ENCODE assay signal across 15 mouse cellular contexts in the genomic region with DNA sequence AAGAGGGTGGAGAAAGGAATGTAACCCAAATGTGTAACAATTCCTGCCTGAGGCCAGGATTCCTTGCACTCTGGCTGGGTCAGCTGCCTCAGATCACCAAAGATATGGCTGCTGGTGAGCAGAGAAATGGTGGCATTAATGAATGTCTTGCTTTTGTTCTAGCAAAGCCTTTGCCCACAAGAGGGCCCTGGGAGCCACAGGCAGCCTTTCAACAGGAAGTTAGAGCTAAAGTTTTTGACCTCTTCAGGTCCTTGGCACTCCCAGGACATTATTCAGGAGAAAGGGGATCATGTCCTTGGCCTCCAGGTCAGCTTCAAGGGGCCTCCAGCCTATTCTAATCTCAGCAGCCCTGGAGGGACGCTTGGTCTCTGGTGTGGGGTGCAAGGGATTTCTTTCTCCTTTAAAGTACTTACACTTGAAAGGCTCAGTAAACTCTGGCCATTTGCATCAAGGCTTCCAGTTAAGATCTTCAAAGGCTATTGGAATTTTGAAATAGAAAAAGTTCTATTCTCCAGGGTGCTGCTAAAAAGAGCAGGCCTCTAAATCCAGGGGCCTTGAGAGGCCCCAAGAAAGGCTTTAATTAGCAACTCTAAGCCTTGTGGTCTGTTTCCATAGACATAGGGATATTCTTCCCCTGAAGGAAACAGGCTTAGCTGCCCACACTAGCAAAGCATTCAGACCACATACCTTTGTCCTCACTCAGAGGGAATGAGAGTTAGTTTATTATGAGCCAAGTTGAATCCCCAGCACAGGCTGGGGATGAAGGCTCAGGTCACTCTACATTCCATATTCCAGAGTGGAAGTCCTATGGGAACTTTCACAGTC. TPM values are rescaled to one million over a fixed set of nuclear protein-coding genes. Genes with fewer than 3 reads are reported as not detected.
DNase-seq lines count a peak whose midpoint lies in the region; ATAC-seq and TF ChIP-seq lines count a peak whose summit lies in the region.
"Had no signal": no experiment of that assay in that cellular context is flagged by ENCODE, and none has a peak within 500 bp of the region (broad histone marks: within the 10 kb centered on the region; RNA-seq: fewer than 3 reads in every experiment).

No protein-coding gene starts in this region.

- no peak overlapping the region for H3K4me2 ChIP-seq in heart, embryonic 11.5 days
- no peak overlapping the region for H3K4me2 ChIP-seq in CH12.LX (ENCODE audit: insufficient read depth, low read depth, poor library complexity, severe bottlenecking)
- H3K4me2 ChIP-seq: forebrain, embryonic 13.5 days; lung, embryonic 15.5 days had no signal

- intact Hi-C loops in heart, postnatal 36 days (cut with DNase I): no loop called here
- intact Hi-C loops in gastrocnemius, postnatal 14 days (cut with DNase I; ENCODE audit: low total_unique reads): no loop called here

- no peaks in the 10 kb centered on the region for H3K79me2 ChIP-seq in CH12.LX (replicated peaks; ENCODE audit: control insufficient read depth, extremely low read depth, insufficient read depth, poor library complexity, severe bottlenecking)

- TF ChIP-seq POLR2A in CH12.LX (IDR thresholded peaks at IDR 0.05; ENCODE audit: low read depth, low read length): no peak
- TF ChIP-seq POLR2A in embryonic fibroblast, embryonic 13.5 days (IDR thresholded peaks at IDR 0.05; ENCODE audit: low read depth, low read length): no peak

- no peaks in the 10 kb centered on the region for H3K27me3 ChIP-seq in heart, embryonic 11.5 days (ENCODE audit: control insufficient read depth, insufficient read depth, low read length)
- H3K27me3 ChIP-seq in CH12.LX (replicated peaks): no peaks in the 10 kb centered on the region
- H3K27me3 ChIP-seq: forebrain, embryonic 13.5 days; lung, embryonic 15.5 days had no signal

- dilution Hi-C loops in CH12.LX (cut with MboI; ENCODE audit: extremely low pct_ligation_motif_present, extremely low pct_unique_long_range_greater_than_20kb, low sequenced_read_pairs): no loop called here

- WGBS in heart, embryonic 11.5 days (ENCODE audit: insufficient replicate concordance): 11% methylated on average over 1 of the region's 1 CpGs

- H3K9ac ChIP-seq in heart, embryonic 11.5 days (ENCODE audit: low read depth, low read length): no peak overlapping the region
- H3K9ac ChIP-seq in CH12.LX (ENCODE audit: insufficient read depth, low read depth): no peak overlapping the region
- H3K9ac ChIP-seq: forebrain, embryonic 13.5 days; lung, embryonic 15.5 days had no signal

- H3K36me3 ChIP-seq in heart, embryonic 11.5 days (ENCODE audit: control insufficient read depth, insufficient read depth, low read length): no peaks in the 10 kb centered on the region
- no peaks in the 10 kb centered on the region for H3K36me3 ChIP-seq in CH12.LX (replicated peaks in 1 of 2; ENCODE audit: control insufficient read depth in 1 of 2, insufficient read depth in 1 of 2, low read length in 1 of 2)
- H3K36me3 ChIP-seq: lung, embryonic 15.5 days had no signal

- peak in 1 of 2 experiments; percentile 46; a peak in 2 of 4 replicates for TF ChIP-seq CTCF in CH12.LX (conservative IDR thresholded peaks at IDR 0.05 in 1 of 2, IDR thresholded peaks at IDR 0.05 in 1 of 2; ENCODE audit: low read depth in 2 of 2, low read length in 2 of 2)
- no peak for TF ChIP-seq CTCF in embryonic fibroblast, embryonic 13.5 days (IDR thresholded peaks at IDR 0.05; ENCODE audit: borderline replicate concordance, insufficient read depth, low read length)
- no peak for TF ChIP-seq CTCF in layer of hippocampus, adult 2 months (conservative IDR thresholded peaks at IDR 0.05)

- ATAC-seq in heart, embryonic 11.5 days (replicated peaks; ENCODE audit: insufficient number of reproducible peaks, low FRiP score, low TSS enrichment): no peak
- ATAC-seq: forebrain, embryonic 13.5 days had no signal

- peak overlapping the region; percentile 46; the same call in 1 of the 2 replicates for H3K27ac ChIP-seq in heart, embryonic 11.5 days (ENCODE audit: low read depth, low read length)
- H3K27ac ChIP-seq in CH12.LX (ENCODE audit: insufficient read depth, low read depth): no peak overlapping the region
- H3K27ac ChIP-seq in embryonic fibroblast, embryonic 13.5 days (ENCODE audit: insufficient read depth, low read length): peak overlapping the region; percentile 90
- no peak overlapping the region for H3K27ac ChIP-seq in layer of hippocampus, adult 2 months
- H3K27ac ChIP-seq: forebrain, embryonic 13.5 days; left cerebral cortex, adult 2 months; lung, embryonic 15.5 days had no signal

- no peak for TF ChIP-seq EP300 in CH12.LX (IDR thresholded peaks at IDR 0.05; ENCODE audit: low read length)

- no peak for DNase-seq in heart, postnatal 36 days
- DNase-seq in CH12.LX (ENCODE audit: extremely low read depth) (peak; percentile 40), R1 (ENCODE audit: low read depth, low spot score) (peak; percentile 48)
- DNase-seq in layer of hippocampus, adult 2 months (ENCODE audit: low spot score in 2 of 2): no peak
- DNase-seq in gastrocnemius, postnatal 14 days: no peak
- DNase-seq: gastrocnemius, postnatal 36 days; kidney, postnatal 36 days; thymus, adult 2 months had no signal

- peaks cover 15% of the 10 kb centered on the region; the same call in 1 of the 2 replicates for H3K4me1 ChIP-seq in heart, embryonic 11.5 days (ENCODE audit: control insufficient read depth, insufficient read depth, low read length)
- no peaks in the 10 kb centered on the region for H3K4me1 ChIP-seq in CH12.LX (ENCODE audit: control insufficient read depth in 1 of 2, insufficient read depth in 2 of 2)
- peaks cover 7% of the 10 kb centered on the region for H3K4me1 ChIP-seq in embryonic fibroblast, embryonic 13.5 days (ENCODE audit: control insufficient read depth, insufficient read depth, low read length)
- H3K4me1 ChIP-seq: forebrain, embryonic 13.5 days; lung, embryonic 15.5 days had no signal

- in situ Hi-C loops in CH12.LX (cut with MboI; ENCODE audit: low pct_ligation_motif_present, low pct_unique_long_range_greater_than_20kb, low sequenced_read_pairs): no loop called here

- no peak overlapping the region for H3K4me3 ChIP-seq in heart, embryonic 11.5 days (ENCODE audit: low read depth, low read length)
- no peak overlapping the region for H3K4me3 ChIP-seq in CH12.LX (replicated peaks in 1 of 3; ENCODE audit: low read depth in 2 of 3, low read length in 2 of 3, poor library complexity in 1 of 3)
- no peak overlapping the region for H3K4me3 ChIP-seq in embryonic fibroblast, embryonic 13.5 days (ENCODE audit: insufficient read depth, low read length)
- no peak overlapping the region for H3K4me3 ChIP-seq in layer of hippocampus, adult 2 months
- H3K4me3 ChIP-seq: forebrain, embryonic 13.5 days; left cerebral cortex, adult 2 months; lung, embryonic 15.5 days had no signal

- no peaks in the 10 kb centered on the region for H3K9me3 ChIP-seq in heart, embryonic 11.5 days (replicated peaks; ENCODE audit: control insufficient read depth, low read length)
- H3K9me3 ChIP-seq in CH12.LX (replicated peaks; ENCODE audit: low read length): no peaks in the 10 kb centered on the region
- H3K9me3 ChIP-seq: forebrain, embryonic 13.5 days; lung, embryonic 15.5 days had no signal

- peak; percentile 39 for TF ChIP-seq RAD21 in CH12.LX (IDR thresholded peaks at IDR 0.05; ENCODE audit: low read depth, low read length)

TF ChIP-seq in CH12.LX, 34 proteins besides CTCF, POLR2A, EP300 and RAD21:
- no peak for TF ChIP-seq TCF12 (IDR thresholded peaks at IDR 0.05; ENCODE audit: low read depth, low read length)
- peak; percentile 44 for TF ChIP-seq SMC3 (IDR thresholded peaks at IDR 0.05; ENCODE audit: low read depth, low read length)

RNA-seq across cellular contexts. Expression of gene Tnni3k, which starts 16.0 kb away (rescaled TPM):
- 33.7 and 38.8 TPM in 2 replicates for polyA plus RNA-seq in heart, embryonic 11.5 days (2014; fragmentation: Nextera tagmentation; extraction: Ambion mirVana)
- 10 to 100 TPM; 81.9 to 83.1 TPM for total RNA-seq in heart, postnatal 36 days (2021)
- total RNA-seq in CH12.LX (2012; rRNA removed): not detected in 2 replicates
- 0.07 TPM in 1 of 2 replicates, not detected in the other for total RNA-seq in CH12.LX (2014; rRNA removed)
- polyA plus RNA-seq in CH12.LX (2012; ENCODE audit: insufficient read length, low read depth): 0.11 TPM in 1 of 2 replicates, not detected in the other
- polyA plus RNA-seq in embryonic fibroblast, embryonic 13.5 days (2011; ENCODE audit: insufficient read length, low read depth, missing spikeins): 0.74 and 3.2 TPM in 2 replicates
- total RNA-seq in layer of hippocampus, adult 2 months (2021): under 1 TPM; 0.17 to 0.31 TPM
- not detected for total RNA-seq in gastrocnemius, postnatal 14 days (2021)
- total RNA-seq: gastrocnemius, postnatal 36 days; megakaryocyte-erythroid progenitor cell, adult 5-6 weeks had no signal
- polyA plus RNA-seq: forebrain, embryonic 13.5 days; intestine, embryonic 14.5 days had no signal

RNA-seq across cellular contexts. Expression of gene Fpgt, which starts 54.0 kb away (rescaled TPM):
- 13.0 and 14.4 TPM in 2 replicates for polyA plus RNA-seq in heart, embryonic 11.5 days (2014; fragmentation: Nextera tagmentation; extraction: Ambion mirVana)
- total RNA-seq in heart, postnatal 36 days (2021): 10 to 100 TPM; 11.7 TPM
- total RNA-seq in CH12.LX (2012; rRNA removed) (16.7 and 17.6 TPM in 2 replicates), CH12.LX (2014; rRNA removed) (52.3 and 63.7 TPM in 2 replicates)
- polyA plus RNA-seq in CH12.LX (2012; ENCODE audit: insufficient read length, low read depth): 15.4 and 16.2 TPM in 2 replicates
- 21.5 and 29.0 TPM in 2 replicates for polyA plus RNA-seq in embryonic fibroblast, embryonic 13.5 days (2011; ENCODE audit: insufficient read length, low read depth, missing spikeins)
- 10 to 100 TPM; 29.1 to 29.3 TPM for total RNA-seq in layer of hippocampus, adult 2 months (2021)
- 1 to 10 TPM; 4.6 to 5.3 TPM for total RNA-seq in gastrocnemius, postnatal 14 days (2021)

RNA-seq across cellular contexts. Expression of gene Lrriq3, which starts 54.0 kb away (rescaled TPM):
- 0.84 and 0.87 TPM in 2 replicates for polyA plus RNA-seq in heart, embryonic 11.5 days (2014; fragmentation: Nextera tagmentation; extraction: Ambion mirVana)
- total RNA-seq in heart, postnatal 36 days (2021): under 1 TPM; 0.28 to 0.43 TPM
- total RNA-seq in CH12.LX (2012; rRNA removed) (0.68 and 0.71 TPM in 2 replicates), CH12.LX (2014; rRNA removed) (1.7 and 1.9 TPM in 2 replicates)
- polyA plus RNA-seq in CH12.LX (2012; ENCODE audit: insufficient read length, low read depth): 0.51 and 0.82 TPM in 2 replicates
- 1.1 and 1.3 TPM in 2 replicates for polyA plus RNA-seq in embryonic fibroblast, embryonic 13.5 days (2011; ENCODE audit: insufficient read length, low read depth, missing spikeins)
- under 1 TPM; 0.39 to 0.49 TPM for total RNA-seq in layer of hippocampus, adult 2 months (2021)
- total RNA-seq in gastrocnemius, postnatal 14 days (2021): under 1 TPM; 0.18 to 0.35 TPM
- total RNA-seq: megakaryocyte-erythroid progenitor cell, adult 5-6 weeks had no signal

Comparison
In these comparisons a context has a peak if more than half of its experiments do, and no peak if none do; other contexts are left out.
1. H3K27ac ChIP-seq: peak in heart, embryonic 11.5 days (single experiment) and embryonic fibroblast, embryonic 13.5 days (single experiment); none in CH12.LX (single experiment) and layer of hippocampus, adult 2 months (single experiment).
2. DNase-seq: peak in CH12.LX (single experiment) and R1 (single experiment); none in heart, postnatal 36 days (0 of 2), layer of hippocampus, adult 2 months (0 of 2) and gastrocnemius, postnatal 14 days (single experiment).
3. RNA of gene Tnni3k, which starts 16.0 kb away (total RNA-seq): 81.9 to 83.1 TPM in heart, postnatal 36 days; 0.17 to 0.31 TPM in layer of hippocampus, adult 2 months, 0.07 TPM in CH12.LX and not detected in gastrocnemius, postnatal 14 days; every median in the first group is over 10 times any median in the second.